Mouse (Mus musculus) lung, postnatal 25 days (tissue): ENCODE results near the gene Tmem273.

Experiments
- DNase-seq: peaks from one replicate; pipeline ENCODE4 v3.0.0; 2022; ENCODE audit warnings: low spot score

The Tmem273 gene

DNA sequence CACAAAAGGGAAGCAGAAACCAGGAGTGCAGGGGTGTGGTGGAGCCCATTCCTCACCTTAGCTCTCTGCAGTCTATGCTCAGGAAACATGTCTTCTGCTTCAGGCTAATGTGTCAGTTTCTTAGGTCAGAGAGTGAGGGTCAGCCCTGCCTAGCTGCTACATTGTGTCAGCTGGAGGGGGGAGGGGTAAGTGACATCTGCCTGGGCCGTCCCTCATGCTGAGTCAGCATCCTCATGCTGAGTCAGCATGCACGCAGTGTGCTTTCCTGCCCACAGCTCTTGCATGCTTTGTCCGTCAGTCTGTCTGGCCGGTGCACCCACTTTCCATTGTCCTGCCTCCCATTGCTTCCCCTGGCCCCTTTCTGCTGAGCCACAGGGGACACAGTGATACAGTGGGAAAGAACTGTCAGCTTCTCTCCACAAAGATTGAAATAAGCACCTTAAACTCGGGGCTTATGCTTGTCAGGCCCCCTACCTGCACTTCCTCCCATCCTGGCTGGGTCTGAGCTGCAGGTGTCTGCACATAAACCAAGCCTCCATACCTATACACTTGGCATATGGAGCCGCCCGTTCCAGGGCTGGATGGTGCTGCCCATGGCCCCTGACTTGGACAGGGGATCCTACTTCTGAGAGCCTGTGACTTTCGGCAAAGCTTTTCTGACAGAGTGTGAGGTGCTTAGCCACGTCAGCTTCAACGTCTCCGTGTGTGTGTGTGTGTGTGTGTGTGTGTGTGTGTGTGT lies 74.2 kb downstream of the Tmem273 start:
- no peak for DNase-seq

DNA sequence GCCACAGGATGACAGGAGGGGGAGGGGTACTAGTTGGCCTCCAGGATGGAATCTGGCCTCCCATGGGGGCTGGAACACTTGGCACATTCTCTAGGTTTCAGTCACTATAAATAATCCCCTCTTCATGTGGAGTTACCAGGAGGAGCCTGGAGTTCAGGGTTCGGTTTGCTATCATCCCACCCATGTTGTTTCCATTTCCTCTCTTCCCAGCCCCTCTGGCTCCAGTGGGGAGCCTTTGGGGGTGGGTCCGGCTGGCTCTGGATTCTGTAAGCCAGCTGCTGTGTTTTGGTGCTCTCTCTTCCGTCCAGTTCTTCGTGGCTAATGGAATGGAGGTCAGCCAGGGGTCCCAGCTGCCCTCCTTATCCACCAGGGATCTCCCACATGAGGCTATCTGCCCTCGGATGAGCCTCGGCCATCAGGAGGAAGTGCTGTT lies 75.4 kb downstream of the Tmem273 start:
- DNase-seq, result peak; percentile 28

DNA sequence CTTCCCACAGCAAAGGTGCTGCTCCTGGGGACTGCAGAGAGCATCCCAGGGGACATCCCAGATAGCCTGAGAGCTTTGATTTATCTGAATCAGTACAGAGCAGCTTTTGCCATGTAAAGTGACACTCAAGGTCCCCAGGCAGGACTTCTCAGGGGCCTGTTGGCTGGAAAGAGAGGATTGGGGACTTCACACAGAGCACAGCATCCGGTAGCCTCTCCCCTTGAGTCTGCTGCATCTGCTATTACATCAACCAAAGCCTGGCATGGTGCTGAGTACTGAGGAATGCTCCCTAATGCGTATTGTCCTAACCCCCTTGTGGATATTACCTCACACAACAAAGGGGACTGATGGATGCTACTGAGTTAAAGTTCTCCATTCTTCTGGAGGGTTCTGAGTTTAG lies 75.9 kb downstream of the Tmem273 start:
- DNase-seq, result no peak

DNA sequence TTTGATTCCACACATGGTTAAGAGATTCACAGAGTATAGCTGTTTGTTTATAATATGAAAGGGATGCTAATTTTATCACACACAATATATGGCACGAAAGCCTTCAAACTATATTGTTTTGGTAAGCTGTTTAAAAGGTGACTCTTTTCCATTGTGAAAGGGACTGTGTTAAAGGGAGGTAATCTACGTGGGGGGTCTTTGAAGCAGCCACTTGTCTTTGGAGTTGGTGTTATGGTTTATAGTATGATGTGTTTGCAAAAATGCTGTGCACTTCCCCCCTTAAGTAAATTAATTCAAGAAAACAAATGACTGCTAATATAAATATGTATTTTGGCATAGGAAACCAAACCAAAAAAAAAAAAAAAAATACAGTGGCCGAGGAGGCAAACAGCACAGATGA lies 79.6 kb downstream of the Tmem273 start:
- no peak for DNase-seq
